Mouse (Mus musculus) liver, embryonic 16.5 days (tissue): ENCODE results near the gene Aldh1l1. TPM values are rescaled to one million over a fixed set of nuclear protein-coding genes. Genes with fewer than 3 reads are reported as not detected.

Source experiments
- ATAC-seq: fragments of 200-750 bp; cut with Nextera tagmentation; 2 replicates; pipeline ENCODE4 v1.8.0; 2017; ENCODE audit warnings: low read depth, mild to moderate bottlenecking, moderate number of reproducible peaks, moderate library complexity
- H3K27ac ChIP-seq: fragments of 300-500 bp; sonication (generic); 2 replicates; pipeline ENCODE4 v1.5.1; 2014; ENCODE audit warnings: mild to moderate bottlenecking, low read length
- H3K27me3 ChIP-seq: fragments of 300-500 bp; sonication (generic); 2 replicates; pipeline ENCODE4 v1.6.1; 2014; ENCODE audit warnings: low read depth, low read length, mixed read lengths; ENCODE audit not compliant: control insufficient read depth, insufficient read depth
- H3K36me3 ChIP-seq: fragments of 300-500 bp; sonication (generic); 2 replicates; pipeline ENCODE4 v1.6.1; 2014; ENCODE audit warnings: mild to moderate bottlenecking; ENCODE audit not compliant: control insufficient read depth, insufficient read depth
- H3K4me1 ChIP-seq: fragments of 300-500 bp; sonication (generic); 2 replicates; pipeline ENCODE4 v1.6.1; 2014; ENCODE audit warnings: low read depth, low read length, mixed read lengths; ENCODE audit not compliant: control insufficient read depth
- H3K4me2 ChIP-seq: fragments of 300-500 bp; sonication (generic); 2 replicates; pipeline ENCODE4 v1.6.1; 2014; ENCODE audit warnings: low read depth, low read length, mixed read lengths
- H3K4me3 ChIP-seq: fragments of 300-500 bp; sonication (generic); 2 replicates; pipeline ENCODE4 v1.5.1; 2014; ENCODE audit warnings: low read depth, mild to moderate bottlenecking, low read length
- H3K9ac ChIP-seq: fragments of 300-500 bp; sonication (generic); 2 replicates; pipeline ENCODE4 v1.6.1; 2014; ENCODE audit warnings: low read depth, low read length
- H3K9me3 ChIP-seq: fragments of 300-500 bp; sonication (generic); replicated peaks from 2 replicates; pipeline ENCODE4 v1.6.1; 2016; ENCODE audit warnings: low read length; ENCODE audit not compliant: control insufficient read depth
- WGBS: fragments of 180-500 bp; shearing (Covaris S2); extraction: QIAGEN DNeasy Blood & Tissue Kit; methylation state at CpG from one replicate; pipeline ENCODE4 v1.1.7; 2014; ENCODE audit not compliant: insufficient replicate concordance; 5-methylcytosine and 5-hydroxymethylcytosine counted together
- polyA plus RNA-seq: library from polyadenylated mRNA; unstranded; fragments of >200 nt; fragmentation: Nextera tagmentation; extraction: Ambion mirVana; gene quantifications from 2 replicates; pipeline ENCODE4 v1.2.1, GENCODE M21; 2015

Gene Aldh1l1
- polyA plus RNA-seq, 1 experiment from 2014 or later, result 48.3 TPM

GRCm38 (mm10) chr6:90594972-90595371, 108.7 kb downstream of the Aldh1l1 start:
- Histone ChIP-seq H3K27ac (no peak overlapping the region), H3K9me3 (no peaks in the 10 kb centered on the region; the same call in 1 of the 2 replicates), H3K9ac (no peak overlapping the region), H3K36me3 (peaks cover 7% of the 10 kb centered on the region), H3K4me3 (no peak overlapping the region), H3K4me2 (no peak overlapping the region), H3K27me3 (no peaks in the 10 kb centered on the region), H3K4me1 (no peaks in the 10 kb centered on the region)
- 50% methylated on average over 1 of the region's 1 CpGs for WGBS
- ATAC-seq, result no peak

- H3K4me3 ChIP-seq, result no peak overlapping the region
- no peak overlapping the region for H3K4me2 ChIP-seq
- H3K36me3 ChIP-seq, result peaks cover 7% of the 10 kb centered on the region
- H3K9me3 ChIP-seq, result no peaks in the 10 kb centered on the region; the same call in 1 of the 2 replicates
- ATAC-seq, result no peak
- WGBS, result 64% methylated on average over 4 of the region's 4 CpGs
- no peak overlapping the region for H3K9ac ChIP-seq
- H3K4me1 ChIP-seq, result peaks cover under 1% of the 10 kb centered on the region
- H3K27ac ChIP-seq, result no peak overlapping the region
- H3K27me3 ChIP-seq, result no peaks in the 10 kb centered on the region
Measured at GRCm38 (mm10) chr6:90597060-90597459, 110.8 kb downstream of the Aldh1l1 start.

- no peaks in the 10 kb centered on the region; the same call in 1 of the 2 replicates for H3K9me3 ChIP-seq
- H3K27ac ChIP-seq, result no peak overlapping the region
- peaks cover 7% of the 10 kb centered on the region for H3K36me3 ChIP-seq
- H3K4me2 ChIP-seq, result no peak overlapping the region
- peaks cover 6% of the 10 kb centered on the region for H3K4me1 ChIP-seq
- H3K4me3 ChIP-seq, result no peak overlapping the region
- H3K27me3 ChIP-seq, result no peaks in the 10 kb centered on the region
- 48% methylated on average over 2 of the region's 2 CpGs for WGBS
- ATAC-seq, result no peak
- H3K9ac ChIP-seq, result no peak overlapping the region
Measured at GRCm38 (mm10) chr6:90597592-90597991, 111.4 kb downstream of the Aldh1l1 start.

- peaks cover 7% of the 10 kb centered on the region; the same call in 1 of the 2 replicates for H3K36me3 ChIP-seq
- H3K9me3 ChIP-seq, result no peaks in the 10 kb centered on the region; the same call in 1 of the 2 replicates
- ATAC-seq, result no peak
- H3K27ac ChIP-seq, result no peak overlapping the region
- no peak overlapping the region for H3K9ac ChIP-seq
- no peaks in the 10 kb centered on the region for H3K27me3 ChIP-seq
- peaks cover 10% of the 10 kb centered on the region for H3K4me1 ChIP-seq
- H3K4me2 ChIP-seq, result no peak overlapping the region
- WGBS, result 68% methylated on average over 6 of the region's 6 CpGs
- no peak overlapping the region for H3K4me3 ChIP-seq
Measured at GRCm38 (mm10) chr6:90598197-90598596, 112.0 kb downstream of the Aldh1l1 start.

- Histone ChIP-seq H3K9ac (no peak overlapping the region), H3K27me3 (no peaks in the 10 kb centered on the region), H3K27ac (peak overlapping the region; percentile 38; the same call in 1 of the 2 replicates), H3K4me1 (peaks cover 25% of the 10 kb centered on the region), H3K36me3 (no peaks in the 10 kb centered on the region), H3K4me3 (no peak overlapping the region), H3K9me3 (no peaks in the 10 kb centered on the region; the same call in 1 of the 2 replicates), H3K4me2 (no peak overlapping the region)
- ATAC-seq, result peak; percentile 7; the same call in 1 of the 2 replicates
- 41% methylated on average over 4 of the region's 4 CpGs for WGBS
Measured at GRCm38 (mm10) chr6:90600351-90600750, 114.1 kb downstream of the Aldh1l1 start.

- ATAC-seq, result no peak
- no peaks in the 10 kb centered on the region for H3K36me3 ChIP-seq
- no peaks in the 10 kb centered on the region for H3K9me3 ChIP-seq
- H3K4me3 ChIP-seq, result no peak overlapping the region
- H3K27me3 ChIP-seq, result no peaks in the 10 kb centered on the region
- peaks cover 30% of the 10 kb centered on the region for H3K4me1 ChIP-seq
- WGBS, result 51% methylated on average over 7 of the region's 7 CpGs
- H3K27ac ChIP-seq, result no peak overlapping the region
- no peak overlapping the region for H3K9ac ChIP-seq
- no peak overlapping the region for H3K4me2 ChIP-seq
Measured at GRCm38 (mm10) chr6:90601736-90602135, 115.5 kb downstream of the Aldh1l1 start.

GRCm38 (mm10) chr6:90602304-90602703, 116.1 kb downstream of the Aldh1l1 start:
- Histone ChIP-seq H3K4me3 (no peak overlapping the region), H3K27ac (no peak overlapping the region), H3K9ac (no peak overlapping the region), H3K27me3 (no peaks in the 10 kb centered on the region), H3K9me3 (no peaks in the 10 kb centered on the region), H3K4me1 (peaks cover 35% of the 10 kb centered on the region), H3K36me3 (no peaks in the 10 kb centered on the region), H3K4me2 (no peak overlapping the region)
- no peak for ATAC-seq
- 69% methylated on average over 3 of the region's 3 CpGs for WGBS

- Histone ChIP-seq H3K27ac (no peak overlapping the region), H3K9me3 (no peaks in the 10 kb centered on the region), H3K4me1 (peaks cover 43% of the 10 kb centered on the region), H3K4me3 (no peak overlapping the region), H3K36me3 (no peaks in the 10 kb centered on the region), H3K27me3 (no peaks in the 10 kb centered on the region), H3K4me2 (no peak overlapping the region), H3K9ac (no peak overlapping the region)
- 54% methylated on average over 7 of the region's 7 CpGs for WGBS
- ATAC-seq, result no peak
Measured at GRCm38 (mm10) chr6:90603126-90603525, 116.9 kb downstream of the Aldh1l1 start.

GRCm38 (mm10) chr6:90604130-90604529, 117.9 kb downstream of the Aldh1l1 start:
- peaks cover 53% of the 10 kb centered on the region for H3K4me1 ChIP-seq
- 48% methylated on average over 3 of the region's 3 CpGs for WGBS
- no peak for ATAC-seq
- peak overlapping the region; percentile 88; the same call in 1 of the 2 replicates for H3K4me2 ChIP-seq
- no peaks in the 10 kb centered on the region for H3K9me3 ChIP-seq
- peak overlapping the region; percentile 78 for H3K4me3 ChIP-seq
- peak overlapping the region; percentile 89; the same call in 1 of the 2 replicates for H3K27ac ChIP-seq
- no peak overlapping the region for H3K9ac ChIP-seq
- no peaks in the 10 kb centered on the region for H3K27me3 ChIP-seq
- H3K36me3 ChIP-seq, result no peaks in the 10 kb centered on the region
